Mouse (Mus musculus) forebrain, embryonic 11.5 days (tissue): ENCODE measurements at regions not wholly inside any gene's neighbourhood (a gene's known extent, or its start where the extent isn't known, plus 50 kb on each side); places are given as distances from the start of the nearest gene placed in this dataset.
A peak's percentile ranks its signal among the peaks of the same experiment; 100 is the strongest.

Source experiments
- ATAC-seq: fragments of 200-750 bp; cut with Nextera tagmentation; replicated peaks from 2 replicates; pipeline ENCODE4 v1.8.0; 2017; ENCODE audit warnings: moderate TSS enrichment; ENCODE audit not compliant: low FRiP score
- DNase-seq: peaks from one replicate; pipeline ENCODE4 v3.0.0-alpha.2; 2017; ENCODE audit warnings: low spot score
- H3K27ac ChIP-seq: fragments of 300-500 bp; sonication (generic); 2 replicates; pipeline ENCODE4 v1.5.1; 2014; ENCODE audit warnings: low read depth, low read length
- H3K27me3 ChIP-seq: fragments of 300-500 bp; sonication (generic); 2 replicates; pipeline ENCODE4 v1.6.1; 2014; ENCODE audit warnings: mild to moderate bottlenecking, low read length, mixed read lengths; ENCODE audit not compliant: control insufficient read depth, insufficient read depth
- H3K36me3 ChIP-seq: fragments of 300-500 bp; sonication (generic); 2 replicates; pipeline ENCODE4 v1.6.1; 2014; ENCODE audit warnings: mild to moderate bottlenecking, low read length, moderate library complexity, mixed read lengths; ENCODE audit not compliant: control insufficient read depth, insufficient read depth
- H3K4me1 ChIP-seq: fragments of 300-500 bp; sonication (generic); replicated peaks from 2 replicates; pipeline ENCODE4 v1.6.1; 2014; ENCODE audit warnings: low read length, mixed read lengths; ENCODE audit not compliant: control insufficient read depth, insufficient read depth
- H3K4me2 ChIP-seq: fragments of 300-500 bp; sonication (generic); 2 replicates; pipeline ENCODE4 v1.6.1; 2014; ENCODE audit warnings: low read depth, mild to moderate bottlenecking, low read length, moderate library complexity, mixed read lengths; ENCODE audit not compliant: severe bottlenecking
- H3K4me3 ChIP-seq: fragments of 300-500 bp; sonication (generic); 2 replicates; pipeline ENCODE4 v1.5.1; 2014; ENCODE audit warnings: low read depth, low read length
- H3K9ac ChIP-seq: fragments of 300-500 bp; sonication (generic); 2 replicates; pipeline ENCODE4 v1.6.1; 2014; ENCODE audit warnings: low read length
- H3K9me3 ChIP-seq: fragments of 300-500 bp; sonication (generic); 2 replicates; pipeline ENCODE4 v1.6.1; 2016; ENCODE audit warnings: low read length, mixed read lengths; ENCODE audit not compliant: control insufficient read depth
- WGBS: fragments of 180-500 bp; shearing (Covaris S2); extraction: QIAGEN DNeasy Blood & Tissue Kit; methylation state at CpG from one replicate; pipeline ENCODE4 v1.1.7; 2014; 5-methylcytosine and 5-hydroxymethylcytosine counted together

DNA sequence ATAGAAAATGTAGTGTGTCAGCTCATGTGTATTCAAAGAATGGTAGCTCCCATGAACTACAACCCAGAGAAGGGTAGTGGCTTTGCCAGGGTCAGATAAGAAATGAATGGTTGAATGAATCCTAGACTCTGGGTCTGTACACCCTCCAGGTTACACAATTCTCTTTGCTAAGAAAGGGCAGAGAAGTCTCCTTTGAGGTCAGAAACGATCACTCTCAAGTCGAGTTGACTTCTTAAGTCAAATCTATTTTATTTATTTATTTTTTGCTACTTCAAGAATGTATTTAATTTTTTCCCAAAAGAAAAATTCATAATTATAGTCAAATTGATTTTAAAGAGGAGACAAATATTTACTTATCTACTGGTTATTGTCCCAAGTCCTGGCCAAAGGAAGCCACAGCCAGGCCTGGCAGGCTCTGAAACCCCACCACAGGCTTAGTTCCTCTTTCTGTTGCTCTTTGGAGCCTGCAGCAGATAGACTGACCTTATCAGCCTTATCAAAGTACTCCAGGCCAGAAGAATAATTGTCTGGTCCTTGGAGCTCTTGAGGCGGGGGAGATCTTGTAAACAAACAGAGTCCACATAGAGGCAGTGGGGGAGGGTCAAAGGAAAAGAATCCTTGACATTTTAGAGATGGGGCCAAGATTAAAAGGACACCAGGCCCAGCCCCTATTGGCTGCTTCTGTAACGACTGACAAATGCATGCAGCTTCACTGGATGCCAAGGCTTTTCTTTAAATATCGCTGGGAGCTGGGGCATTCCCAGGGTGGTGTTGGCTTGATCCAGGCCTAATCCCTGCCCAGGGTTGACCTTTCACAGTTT, 104.6 kb upstream of the Jun start:
- Histone ChIP-seq H3K4me2 (no peak overlapping the region), H3K4me1 (peaks cover 6% of the 10 kb centered on the region), H3K9ac (no peak overlapping the region), H3K9me3 (no peaks in the 10 kb centered on the region), H3K27ac (no peak overlapping the region), H3K36me3 (no peaks in the 10 kb centered on the region), H3K4me3 (no peak overlapping the region), H3K27me3 (no peaks in the 10 kb centered on the region)
- no peak for ATAC-seq
- no peak for DNase-seq
- WGBS: 52% methylated on average over 5 of the region's 5 CpGs

DNA sequence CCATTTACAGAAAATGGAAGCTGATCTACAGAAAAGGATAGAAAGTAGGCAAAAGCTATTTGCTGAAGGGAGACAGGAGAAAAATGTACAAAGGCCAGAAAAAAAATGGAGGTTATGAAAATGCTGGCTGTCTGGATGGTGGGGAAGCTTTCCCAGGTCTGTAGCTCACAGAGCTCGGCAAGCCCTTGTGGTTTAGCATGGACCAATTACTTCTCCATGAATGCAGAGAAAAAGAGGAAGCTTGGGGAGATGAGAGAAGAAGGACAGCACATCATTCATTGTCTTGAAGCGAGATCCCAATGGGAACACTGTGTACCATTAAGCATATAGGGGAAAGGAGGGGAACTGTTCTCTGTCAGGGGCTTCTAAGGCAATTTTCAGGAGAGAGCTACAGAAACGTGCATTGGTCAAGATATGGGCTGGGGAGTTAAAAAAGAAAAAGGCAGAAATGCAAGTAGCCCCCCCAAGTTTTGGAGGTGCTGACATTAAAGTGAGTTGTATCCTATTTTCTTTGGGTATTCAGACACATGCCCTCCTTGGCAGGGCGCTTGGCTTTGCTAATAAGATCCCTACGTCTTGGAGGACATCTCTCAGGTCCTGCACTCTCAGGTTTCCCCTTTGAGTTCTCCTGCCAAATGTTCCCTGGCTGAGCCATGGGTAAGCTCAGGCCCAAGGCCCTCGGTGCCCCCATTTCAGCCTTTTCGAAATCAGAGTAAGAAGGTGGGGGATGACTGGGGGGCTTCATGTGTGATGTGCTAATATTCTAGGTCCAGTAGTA, 105.8 kb upstream of the Jun start:
- DNase-seq (no peak), ATAC-seq (no peak)
- Histone ChIP-seq H3K9ac (no peak overlapping the region), H3K4me2 (no peak overlapping the region), H3K4me1 (peaks cover 6% of the 10 kb centered on the region), H3K36me3 (no peaks in the 10 kb centered on the region), H3K9me3 (no peaks in the 10 kb centered on the region), H3K27ac (no peak overlapping the region), H3K27me3 (no peaks in the 10 kb centered on the region), H3K4me3 (no peak overlapping the region)
- WGBS: 78% methylated on average over 7 of the region's 7 CpGs

DNA sequence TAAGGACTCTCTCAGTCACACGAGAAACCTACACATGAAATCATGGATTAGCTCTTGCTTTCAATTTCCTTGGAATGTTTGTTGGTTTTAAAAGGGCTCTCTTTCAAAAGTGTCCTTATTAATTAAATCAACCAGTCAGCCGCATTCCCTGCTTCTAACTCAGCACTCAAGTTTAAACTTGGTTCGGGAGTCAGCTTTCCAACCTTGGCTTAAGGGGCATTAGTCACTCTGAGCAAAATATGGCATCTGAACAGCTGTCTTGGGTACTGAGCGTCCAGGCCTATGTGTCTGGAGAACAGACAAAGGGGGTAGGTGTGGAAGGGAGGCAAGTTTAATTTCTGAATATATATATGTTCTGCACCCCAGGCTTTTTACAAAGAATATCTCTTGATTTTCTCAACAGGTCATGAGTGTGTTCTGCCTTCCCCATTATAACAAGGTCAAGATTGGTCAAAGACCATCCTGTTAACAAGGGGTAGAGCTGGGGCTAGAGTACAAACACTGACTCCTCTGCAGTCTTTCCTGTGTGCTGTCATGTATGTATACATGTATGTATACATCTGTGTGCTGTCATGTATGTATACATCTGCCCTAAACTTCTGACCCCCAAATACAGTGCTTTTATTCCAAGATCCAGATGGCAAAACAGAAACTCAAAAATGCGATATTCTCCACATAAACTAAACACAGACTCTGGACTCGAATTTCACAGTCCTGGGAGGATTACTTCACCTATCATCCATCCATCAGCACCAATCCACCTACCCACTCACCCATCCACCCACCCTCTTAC, 106.8 kb upstream of the Jun start:
- 81% methylated on average over 6 of the region's 6 CpGs for WGBS
- H3K27me3 ChIP-seq: no peaks in the 10 kb centered on the region
- peaks cover 4% of the 10 kb centered on the region for H3K4me1 ChIP-seq
- H3K4me2 ChIP-seq: no peak overlapping the region
- H3K4me3 ChIP-seq: no peak overlapping the region
- no peaks in the 10 kb centered on the region for H3K36me3 ChIP-seq
- H3K9ac ChIP-seq: no peak overlapping the region
- no peak for DNase-seq
- no peak overlapping the region for H3K27ac ChIP-seq
- ATAC-seq: no peak
- H3K9me3 ChIP-seq: no peaks in the 10 kb centered on the region

DNA sequence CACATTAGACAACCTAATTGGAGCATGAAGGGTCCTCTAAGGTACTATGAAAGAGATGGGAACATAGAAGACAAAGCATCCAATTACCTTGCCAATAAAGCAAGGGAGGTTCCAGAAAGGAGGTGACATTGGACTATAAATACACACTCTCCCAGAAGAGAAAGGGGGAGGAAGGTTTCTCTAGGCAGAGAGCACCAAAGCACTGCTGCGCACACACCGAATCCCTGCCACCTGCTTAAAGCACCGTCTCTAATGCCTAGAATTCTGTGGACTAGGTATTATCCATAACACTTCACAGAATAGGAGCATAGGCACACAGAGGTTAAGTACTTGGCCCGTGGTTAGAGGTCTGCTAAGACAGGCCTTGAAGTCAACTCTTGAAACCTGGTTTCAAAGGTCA, 107.8 kb upstream of the Jun start:
- H3K4me2 ChIP-seq: no peak overlapping the region
- 86% methylated on average over 4 of the region's 4 CpGs for WGBS
- H3K9ac ChIP-seq: no peak overlapping the region
- DNase-seq (no peak), ATAC-seq (no peak)
- H3K4me1 ChIP-seq: no peaks in the 10 kb centered on the region
- H3K4me3 ChIP-seq: no peak overlapping the region
- H3K36me3 ChIP-seq: no peaks in the 10 kb centered on the region
- no peaks in the 10 kb centered on the region for H3K9me3 ChIP-seq
- H3K27ac ChIP-seq: no peak overlapping the region
- H3K27me3 ChIP-seq: no peaks in the 10 kb centered on the region

DNA sequence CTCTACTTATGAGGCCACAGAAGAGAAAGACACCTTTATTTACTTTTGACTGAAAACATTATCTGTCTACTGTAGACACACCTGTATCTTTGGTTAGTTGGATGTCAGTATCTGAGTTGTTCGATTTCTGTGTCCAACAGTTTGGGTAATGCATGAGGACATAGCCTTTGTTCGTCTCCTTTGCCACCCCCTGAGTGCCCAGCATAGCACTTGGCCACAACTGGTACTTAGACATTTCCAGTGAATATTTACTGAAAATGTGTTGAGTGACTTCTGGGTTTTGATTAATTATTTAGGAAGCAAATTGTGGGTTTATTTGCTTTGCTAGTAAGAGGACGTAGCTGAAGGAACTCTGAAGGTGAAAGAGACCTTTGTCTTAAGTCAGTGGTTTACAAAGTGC, 108.4 kb upstream of the Jun start:
- peak overlapping the region; percentile 49; the same call in 1 of the 2 replicates for H3K4me3 ChIP-seq
- H3K27ac ChIP-seq: no peak overlapping the region
- peak overlapping the region; percentile 72; the same call in 1 of the 2 replicates for H3K4me2 ChIP-seq
- WGBS: 81% methylated on average over 3 of the region's 3 CpGs
- ATAC-seq (no peak), DNase-seq (no peak)
- H3K4me1 ChIP-seq: no peaks in the 10 kb centered on the region
- no peak overlapping the region for H3K9ac ChIP-seq
- H3K27me3 ChIP-seq: no peaks in the 10 kb centered on the region
- no peaks in the 10 kb centered on the region for H3K9me3 ChIP-seq
- no peaks in the 10 kb centered on the region for H3K36me3 ChIP-seq

DNA sequence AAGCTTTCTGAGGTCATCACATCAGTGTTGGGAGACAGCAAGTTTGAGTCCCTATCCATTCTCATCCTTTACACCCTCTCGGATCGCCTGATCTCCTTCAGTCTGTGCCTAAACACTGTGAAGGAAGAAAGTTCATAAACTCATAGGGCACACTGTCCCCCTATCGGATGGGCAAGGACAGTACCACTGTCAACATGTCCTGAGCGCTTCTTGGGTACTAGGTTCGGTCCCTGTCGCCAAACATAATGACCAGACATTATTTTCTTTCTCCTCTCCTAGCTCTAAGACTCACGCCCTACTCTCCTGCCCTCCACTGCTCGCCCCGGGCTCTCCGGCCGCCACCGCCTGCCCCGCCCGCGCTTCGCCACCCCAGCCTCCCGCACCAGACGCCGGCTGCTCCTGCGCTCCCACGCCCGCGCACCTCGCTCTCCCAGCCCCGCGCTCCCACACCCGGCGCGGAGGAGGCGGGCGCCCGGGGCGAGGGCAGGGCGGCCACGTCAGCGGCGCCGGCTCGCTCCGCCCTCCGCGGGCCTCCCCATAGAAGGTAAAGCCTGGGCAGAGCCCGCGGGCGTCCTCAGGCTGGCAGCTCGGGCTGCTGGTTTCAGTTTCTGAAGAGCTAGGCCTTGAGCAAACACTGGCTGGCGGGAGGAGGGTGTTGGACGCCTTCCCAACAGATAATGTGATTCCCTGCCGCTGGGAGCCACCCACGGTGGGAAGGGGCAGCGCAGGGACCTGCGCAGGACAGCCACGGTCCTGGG, 109.1 kb upstream of the Jun start:
- H3K4me1 ChIP-seq: no peaks in the 10 kb centered on the region
- H3K9ac ChIP-seq: peak overlapping the region; percentile 73
- DNase-seq (peak; percentile 90), ATAC-seq (peak; percentile 96)
- H3K27ac ChIP-seq: peak overlapping the region; percentile 62
- H3K36me3 ChIP-seq: no peaks in the 10 kb centered on the region
- H3K9me3 ChIP-seq: no peaks in the 10 kb centered on the region
- H3K4me2 ChIP-seq: peak overlapping the region; percentile 72
- peak overlapping the region; percentile 49 for H3K4me3 ChIP-seq
- WGBS: 2% methylated on average over 52 of the region's 53 CpGs
- H3K27me3 ChIP-seq: no peaks in the 10 kb centered on the region

DNA sequence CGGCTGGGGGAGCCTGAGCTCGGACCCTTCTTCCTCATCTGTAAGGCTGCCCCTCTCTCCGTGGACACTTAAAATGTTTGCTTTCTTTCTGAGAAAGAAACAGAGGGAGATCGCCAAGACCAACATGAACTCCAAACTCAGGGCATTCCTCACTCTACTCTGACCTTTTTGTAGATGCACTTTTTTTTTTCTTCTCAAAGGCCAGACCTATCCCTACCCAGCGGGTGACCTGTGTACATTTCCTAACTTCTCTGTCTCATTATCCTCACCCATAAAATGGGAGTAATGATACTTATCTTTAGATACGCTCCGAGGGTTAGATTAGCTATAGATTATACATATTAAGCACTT, 109.6 kb upstream of the Jun start:
- 22% methylated on average over 7 of the region's 7 CpGs for WGBS
- no peaks in the 10 kb centered on the region for H3K27me3 ChIP-seq
- ATAC-seq (peak; percentile 32), DNase-seq (no peak)
- peak overlapping the region; percentile 49 for H3K4me3 ChIP-seq
- H3K36me3 ChIP-seq: no peaks in the 10 kb centered on the region
- no peaks in the 10 kb centered on the region for H3K9me3 ChIP-seq
- peak overlapping the region; percentile 72 for H3K4me2 ChIP-seq
- H3K27ac ChIP-seq: peak overlapping the region; percentile 62
- peak overlapping the region; percentile 73 for H3K9ac ChIP-seq
- no peaks in the 10 kb centered on the region for H3K4me1 ChIP-seq
